Mouse (Mus musculus) cerebellum, postnatal 14 days (tissue): ENCODE measurements around the gene Kcnj12.
A peak's percentile ranks its signal among the peaks of the same experiment; 100 is the strongest.

Experiments used
- DNase-seq, 2 experiments: peaks; one replicate each; pipeline ENCODE4 v3.0.0; 2021; ENCODE audit warnings: mixed read lengths in 2 of 2

Kcnj12 gene

DNA sequence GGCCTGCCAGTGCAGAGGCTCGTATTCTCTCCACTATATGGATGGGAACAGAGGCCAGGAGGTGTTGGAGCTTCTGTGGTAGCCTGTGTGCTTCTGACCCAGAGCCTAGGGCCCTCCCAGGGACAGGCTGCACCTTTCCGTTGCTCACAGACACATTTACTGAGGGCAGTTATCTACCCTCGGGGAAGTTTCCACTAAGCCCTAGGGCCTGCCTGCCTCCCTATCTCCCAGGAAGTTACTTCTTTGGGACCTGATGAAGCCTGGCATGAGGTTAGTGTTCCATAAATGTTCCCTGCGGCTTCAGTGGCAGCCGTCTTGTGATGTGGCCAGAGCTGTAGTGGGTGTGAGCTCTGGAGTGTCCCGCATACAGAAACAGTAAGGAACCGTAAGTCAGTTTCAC lies 3.2 kb downstream of the Kcnj12 start:
- no peak for DNase-seq

DNA sequence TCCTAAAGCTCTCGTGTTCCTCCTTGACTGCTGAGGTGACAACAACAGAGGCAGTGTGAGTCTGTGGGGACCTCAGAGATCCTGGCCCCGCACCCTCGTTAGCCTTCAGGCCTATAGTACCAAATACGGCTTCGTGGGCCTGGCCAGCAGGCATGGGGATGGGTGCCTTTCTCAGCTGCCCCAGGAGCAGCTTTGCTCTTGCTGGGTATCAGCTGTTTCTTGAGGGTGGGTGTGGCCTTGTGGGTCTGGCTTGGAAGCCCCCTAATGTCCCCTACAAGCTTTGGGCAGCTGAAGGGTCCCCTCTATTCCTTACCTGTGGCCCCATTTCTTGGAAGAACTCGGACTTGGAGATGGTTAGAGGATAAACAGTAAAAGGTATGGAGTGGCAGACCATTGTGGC lies 4.0 kb downstream of the Kcnj12 start:
- peak in 1 of 2 experiments; percentile 30 for DNase-seq

DNA sequence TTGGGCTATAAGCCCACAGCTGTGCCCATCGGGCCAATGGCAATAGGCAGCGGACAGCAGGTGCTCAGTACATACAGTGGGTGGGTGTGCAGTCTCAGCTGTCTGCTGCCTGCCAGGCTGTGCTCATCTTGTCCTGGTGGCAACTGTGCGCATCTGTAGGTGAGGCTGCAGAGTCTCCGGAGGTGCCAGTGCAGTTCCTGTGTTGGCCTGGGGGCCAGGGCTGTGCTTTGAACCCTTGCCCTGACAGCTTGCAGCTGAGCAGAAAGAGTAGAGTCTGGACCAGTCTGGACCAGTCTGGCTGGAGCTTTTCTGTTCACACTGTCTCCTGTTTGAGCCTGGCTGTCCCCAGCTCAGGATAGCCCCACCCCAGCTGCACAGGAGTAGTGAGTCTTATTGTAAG lies 4.8 kb downstream of the Kcnj12 start:
- peak in 1 of 2 experiments; percentile 37 for DNase-seq

DNA sequence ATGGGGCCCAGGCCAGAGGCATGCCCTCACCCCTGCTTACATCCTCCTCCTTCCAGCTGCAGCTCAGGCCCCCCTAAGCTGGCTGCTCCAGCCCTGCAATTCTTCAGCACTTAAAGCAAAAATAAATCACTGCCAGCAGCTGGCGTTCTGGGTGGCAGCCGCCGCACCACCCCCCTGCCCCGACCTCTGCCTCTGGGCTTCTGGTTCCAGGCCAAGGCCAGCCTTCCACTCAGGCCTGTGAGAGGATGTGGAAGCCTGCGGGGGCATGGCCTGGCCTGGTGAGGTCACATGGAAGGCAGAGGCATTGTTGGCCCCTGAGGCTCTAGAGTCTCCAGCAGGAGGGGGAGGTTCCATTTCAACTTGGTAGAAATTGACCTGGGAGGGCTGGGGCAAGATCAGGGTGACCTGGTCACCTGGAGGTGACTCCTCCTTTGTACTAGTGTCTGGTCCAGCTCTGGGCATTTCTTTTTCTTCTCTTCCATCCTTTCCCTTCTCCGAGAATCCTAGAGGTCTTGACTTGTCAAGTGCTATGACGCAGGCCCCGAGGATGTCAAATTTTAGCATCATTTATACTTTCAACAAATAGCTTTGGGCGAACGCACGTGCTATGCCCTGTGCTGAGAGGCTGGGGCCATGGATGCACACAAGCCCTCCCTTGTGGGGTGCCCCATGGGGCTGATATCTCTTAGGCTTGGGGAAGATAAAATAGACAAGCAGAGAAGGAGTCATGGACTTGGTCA lies 6.0 kb downstream of the Kcnj12 start:
- peak; percentile 50 to 58 for DNase-seq

DNA sequence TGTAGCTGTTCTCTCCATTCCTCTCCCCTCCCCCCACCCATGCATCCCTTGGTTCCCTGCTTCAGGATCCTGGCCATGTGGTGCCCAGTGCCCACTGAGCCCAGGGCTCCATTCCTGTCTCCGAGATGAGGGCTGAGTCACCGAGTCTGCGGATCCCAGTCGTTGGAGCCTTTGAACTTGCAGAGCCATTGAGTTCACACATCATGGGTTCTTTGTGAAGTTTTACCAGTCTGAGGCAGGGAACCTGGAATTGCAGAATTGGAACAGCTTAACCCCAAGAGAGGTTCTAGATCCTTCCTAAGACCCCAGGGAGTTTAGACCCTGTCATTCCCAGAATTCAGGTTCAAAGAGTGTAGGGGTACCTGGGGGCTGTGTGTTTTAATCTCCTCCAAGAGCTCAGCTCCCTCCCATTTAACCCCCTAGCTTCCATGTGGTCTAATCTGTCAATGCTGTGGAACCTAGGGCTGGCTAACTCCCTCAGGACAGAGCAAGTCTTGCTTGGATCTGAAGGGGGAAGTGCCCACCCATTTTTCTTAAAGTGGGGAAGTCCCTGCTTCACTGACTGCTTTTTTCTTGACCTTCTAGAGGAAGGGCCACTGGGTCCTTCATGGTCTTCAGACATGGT lies 6.9 kb downstream of the Kcnj12 start:
- peak in 1 of 2 experiments; percentile 61 for DNase-seq

DNA sequence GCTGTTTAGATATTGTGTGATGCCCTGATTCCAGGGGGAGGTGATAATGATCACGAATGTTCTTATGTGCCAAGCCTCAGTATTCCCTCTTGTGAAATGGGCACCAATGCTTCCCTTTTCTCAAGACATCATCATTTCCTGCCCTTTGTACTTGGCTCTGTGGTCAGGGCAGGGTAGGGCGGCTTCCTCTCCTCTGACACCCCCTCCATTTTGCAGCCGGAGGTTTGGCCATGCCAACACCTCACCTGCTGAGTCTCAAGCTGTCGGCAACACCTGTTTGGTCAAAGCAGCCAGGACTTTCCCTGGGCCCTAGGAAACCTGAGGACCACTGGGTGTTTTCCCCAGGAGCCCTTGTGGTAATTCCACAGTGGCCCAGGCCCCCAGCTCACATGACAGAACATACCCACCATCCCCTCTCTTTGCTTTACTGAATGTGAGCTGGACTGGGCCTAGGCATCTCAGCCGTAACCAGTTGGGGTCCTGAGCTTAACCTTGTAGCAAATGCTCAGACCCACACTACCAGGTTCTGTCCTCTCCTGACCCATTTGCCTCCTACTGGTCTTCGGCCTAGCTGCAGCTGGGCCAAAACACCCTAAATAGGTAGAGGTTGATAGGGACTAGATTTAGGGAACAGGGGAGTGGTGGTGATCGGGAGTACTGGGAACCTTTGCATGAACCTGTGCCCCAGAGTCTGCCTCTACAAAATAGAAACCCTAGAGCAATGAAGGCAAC lies 7.7 kb downstream of the Kcnj12 start:
- peak; percentile 94 to 97 for DNase-seq

DNA sequence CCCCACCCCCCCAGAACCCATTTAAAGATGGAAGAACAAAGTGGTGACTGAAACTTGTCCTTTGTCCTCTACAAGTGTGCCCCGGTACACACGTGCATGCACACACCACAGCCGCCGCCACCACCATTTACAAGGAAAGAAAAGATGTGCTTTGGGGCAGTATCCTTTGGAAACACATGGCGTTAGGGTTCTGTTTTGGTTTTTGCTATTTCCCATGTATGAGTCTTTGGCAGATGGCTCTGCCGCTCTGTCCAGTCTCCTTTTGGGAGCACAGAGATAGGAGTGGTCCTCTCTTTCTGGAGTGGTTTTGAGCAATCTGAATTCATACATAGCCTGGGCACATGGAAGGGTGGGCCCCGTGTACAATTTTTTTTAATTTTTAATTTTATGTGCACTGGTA lies 8.8 kb downstream of the Kcnj12 start:
- DNase-seq, result peak in 1 of 2 experiments; percentile 39

DNA sequence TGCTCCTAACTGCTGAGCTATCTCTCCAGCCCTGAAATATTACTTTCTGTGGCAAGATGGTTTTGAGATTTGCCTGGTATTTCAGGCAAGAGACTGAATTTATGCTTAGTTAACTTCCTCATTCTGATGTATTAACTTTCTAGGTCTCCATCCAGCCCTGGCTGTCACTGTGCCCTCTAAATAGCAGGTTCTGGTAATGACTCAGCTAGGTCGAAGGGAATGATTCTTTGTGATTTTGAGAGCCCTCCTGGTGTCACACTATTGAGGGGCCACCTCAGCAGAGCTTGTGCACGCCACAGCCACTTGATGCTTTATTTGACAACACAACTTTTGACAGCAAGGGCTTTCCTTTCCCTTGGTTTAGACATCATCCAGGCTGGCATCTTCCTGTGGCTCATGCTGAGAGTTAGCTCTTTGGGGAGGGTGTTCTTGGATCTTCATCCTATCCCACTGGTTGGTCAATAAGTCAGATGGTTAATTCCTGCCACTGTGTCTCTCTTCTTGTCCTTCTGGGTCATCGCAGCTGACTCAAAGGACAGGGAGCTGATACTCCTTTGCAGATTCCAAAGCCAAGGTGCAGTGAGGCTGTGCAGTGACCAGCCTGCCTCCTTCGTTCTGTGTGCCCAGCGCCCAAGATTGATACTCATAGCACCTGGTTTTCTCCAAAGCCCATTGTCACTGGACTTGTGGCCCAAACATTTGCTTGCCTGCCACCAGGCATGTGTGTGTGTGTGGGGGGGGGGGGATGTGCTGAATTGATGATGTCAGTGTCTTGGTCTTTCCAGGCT lies 9.5 kb downstream of the Kcnj12 start:
- peak in 1 of 2 experiments; percentile 51 for DNase-seq

DNA sequence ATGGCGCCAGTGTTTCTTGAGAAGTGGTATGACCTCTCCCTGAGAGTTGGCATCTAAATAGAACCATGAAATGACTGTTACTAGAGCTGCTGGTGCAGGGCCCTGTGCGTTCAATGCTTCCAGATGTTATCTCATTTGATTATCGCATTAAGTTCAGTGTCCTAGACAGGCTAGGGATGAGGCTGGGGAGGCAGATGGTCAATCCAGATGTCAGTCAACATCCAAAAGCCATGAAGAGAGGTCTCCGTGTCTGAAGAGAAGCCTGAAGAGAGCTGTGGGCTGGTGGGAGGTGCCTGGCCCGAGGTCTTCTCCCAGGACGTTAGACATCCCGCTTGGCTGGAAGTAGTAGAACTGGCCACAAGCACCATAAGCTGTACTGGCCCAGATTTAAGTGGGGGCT lies 10.1 kb downstream of the Kcnj12 start:
- no peak for DNase-seq

DNA sequence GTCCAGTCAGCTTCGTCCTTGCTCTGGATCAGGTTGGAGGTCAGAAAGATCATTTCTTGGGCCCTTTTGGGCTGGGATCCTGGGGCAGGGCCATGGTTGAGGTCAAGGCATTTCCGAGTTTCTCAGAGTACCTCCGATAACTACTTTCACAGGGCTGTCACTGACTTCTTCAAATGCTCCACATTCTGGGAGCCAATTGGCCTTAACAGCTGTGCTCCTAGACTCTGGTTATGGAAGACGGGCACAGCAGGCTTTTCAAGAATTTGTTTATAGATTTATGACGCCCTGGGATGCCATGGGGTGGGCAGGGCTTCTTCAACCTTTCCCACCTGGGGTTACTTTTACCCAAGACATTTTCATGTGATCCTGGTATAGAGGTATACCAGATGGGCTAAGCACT lies 10.8 kb downstream of the Kcnj12 start:
- DNase-seq, result no peak

DNA sequence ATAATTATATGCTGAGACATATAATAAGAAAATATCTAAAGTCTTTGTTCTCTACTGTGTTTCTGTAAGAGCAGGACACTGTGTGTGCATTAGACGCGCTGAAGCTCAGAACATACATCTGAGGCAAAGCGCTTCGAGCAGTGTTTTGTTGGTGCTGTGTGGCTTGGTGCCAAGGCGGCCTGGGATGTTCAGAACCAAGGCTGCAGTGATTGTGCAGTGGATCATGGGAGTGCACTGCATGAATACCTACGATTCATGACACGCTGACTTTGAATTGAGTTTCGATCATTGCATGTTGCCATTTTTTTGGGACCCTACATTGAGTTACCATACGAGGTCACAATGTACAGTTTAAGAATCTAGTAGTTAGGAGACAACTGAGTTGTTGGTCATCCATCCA lies 14.3 kb downstream of the Kcnj12 start:
- DNase-seq, result no peak

DNA sequence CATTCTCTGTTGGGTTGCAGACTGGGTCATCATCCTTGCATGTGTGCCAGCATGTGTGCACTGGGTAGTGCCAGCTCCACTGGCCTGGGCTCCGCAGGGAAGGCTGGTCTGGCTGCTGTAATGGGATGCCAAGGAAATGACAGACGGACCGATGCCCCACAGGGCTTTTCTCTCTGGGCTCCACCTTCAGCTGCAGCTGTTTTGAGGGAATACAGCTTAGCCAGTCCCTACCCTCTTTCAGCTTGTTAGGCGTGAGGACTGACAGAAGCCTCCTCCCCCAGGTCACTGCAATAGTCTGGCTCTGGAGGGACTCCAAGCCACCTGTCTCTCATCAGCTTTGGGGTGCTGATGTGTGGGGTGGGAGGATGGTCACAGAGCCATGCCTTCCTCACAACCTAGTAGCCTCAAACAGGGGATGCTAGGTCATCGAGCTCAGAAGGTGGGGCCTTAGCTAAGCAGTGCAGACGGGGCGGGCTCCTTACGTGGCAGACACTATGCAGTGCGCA lies 16.0 kb downstream of the Kcnj12 start:
- peak; percentile 56 to 69 for DNase-seq

DNA sequence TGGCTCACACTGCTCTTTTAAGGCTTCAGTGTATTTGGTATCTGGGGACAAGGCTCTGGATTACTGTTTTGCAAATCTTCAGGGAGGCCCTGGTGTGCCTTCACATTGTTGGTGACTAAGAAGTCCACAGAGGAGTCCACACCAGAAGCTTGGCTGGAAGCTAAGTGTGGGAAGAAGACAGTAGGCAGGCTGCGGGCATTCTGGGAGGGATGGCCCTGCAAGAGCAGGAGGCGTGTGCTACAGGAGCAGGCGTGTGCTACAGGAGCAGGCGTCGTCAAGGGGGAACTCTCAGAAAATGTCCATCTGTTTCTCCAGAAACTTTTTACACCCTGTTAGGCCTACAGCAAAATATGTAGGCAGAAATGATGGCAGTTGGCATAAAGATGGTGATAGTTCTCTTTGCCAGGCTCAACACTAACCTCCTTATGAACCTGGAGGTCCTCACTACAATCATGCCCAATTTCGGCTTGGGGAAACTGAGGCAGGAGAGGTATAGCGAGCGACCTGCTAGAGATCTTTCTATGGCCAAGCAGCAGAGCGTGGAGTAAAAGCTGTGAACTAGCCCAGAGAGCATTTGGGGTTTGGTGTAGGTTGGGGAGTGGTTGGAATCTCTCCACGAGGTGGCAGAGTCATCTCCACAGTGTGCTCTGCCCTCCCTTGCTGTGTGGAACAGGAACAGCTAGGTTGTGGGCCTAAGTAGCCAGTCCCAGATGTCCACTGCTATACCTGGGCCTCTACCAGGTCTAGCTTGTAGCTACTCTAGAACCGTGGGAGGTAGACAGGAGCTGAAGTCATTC lies 18.7 kb downstream of the Kcnj12 start:
- no peak for DNase-seq

DNA sequence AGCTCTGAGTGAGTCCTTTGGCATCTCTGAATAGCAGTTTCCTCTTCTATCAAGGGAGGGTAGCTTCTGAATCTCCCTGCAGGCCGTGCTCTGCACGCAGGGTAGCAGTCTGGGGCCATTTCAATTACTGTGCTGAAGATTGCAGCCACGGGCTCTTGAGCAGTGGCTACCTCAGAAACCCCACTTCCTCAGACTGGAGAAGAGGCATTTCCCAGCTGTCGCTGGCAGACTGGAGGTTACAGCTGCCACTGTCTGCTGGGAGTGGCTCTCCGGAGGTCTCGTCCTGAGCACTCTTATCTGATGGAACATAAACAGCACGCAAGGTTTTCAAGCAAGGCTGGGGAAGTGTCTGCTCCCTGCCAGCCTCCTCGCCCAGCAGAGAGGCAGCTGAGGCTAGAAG lies 20.2 kb downstream of the Kcnj12 start:
- no peak for DNase-seq

DNA sequence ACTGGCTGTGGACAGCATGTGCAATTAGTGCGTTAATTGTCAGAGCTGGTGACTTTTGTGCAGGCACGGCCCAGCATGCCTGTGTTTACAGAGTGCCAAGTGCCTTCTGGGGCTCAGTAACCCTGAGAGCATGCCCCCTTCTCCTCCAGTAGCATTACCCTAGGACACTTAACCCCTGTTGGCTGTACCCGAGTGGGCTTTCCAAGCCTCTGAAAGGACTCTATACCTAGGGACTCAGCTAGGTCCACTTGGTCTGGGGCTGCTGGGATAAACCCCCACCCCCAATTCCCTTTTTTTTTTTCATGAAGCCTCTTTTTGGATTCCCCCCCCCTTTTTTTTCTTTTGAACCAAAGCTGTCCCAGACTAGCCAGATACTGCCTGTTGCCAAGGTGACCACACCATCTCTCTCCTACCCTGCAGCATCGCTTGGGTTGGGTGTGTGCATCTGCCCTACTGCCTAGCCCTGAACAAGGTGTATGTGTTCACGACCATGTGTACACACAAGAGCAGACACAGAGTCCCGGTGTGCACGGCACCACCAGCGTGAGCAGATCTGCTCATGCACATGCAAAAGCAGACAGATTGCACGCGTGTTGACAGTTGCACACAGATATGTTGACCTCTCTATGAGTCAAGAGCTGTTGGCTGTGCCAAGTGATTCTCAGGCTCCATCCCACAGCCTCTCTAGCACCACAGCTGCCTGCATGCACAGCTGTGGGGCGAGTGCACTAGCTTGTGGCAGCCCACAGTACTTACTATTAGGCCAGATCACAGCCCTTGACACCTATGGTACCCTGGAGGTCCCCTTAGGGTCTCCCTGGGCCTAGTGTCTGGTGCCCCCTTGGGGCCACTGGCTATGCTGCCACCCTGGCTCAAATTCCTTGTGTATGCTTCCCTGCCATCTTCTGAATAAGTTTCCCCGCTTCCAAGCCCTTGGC lies 21.0 kb downstream of the Kcnj12 start:
- DNase-seq, result peak; percentile 43 to 61

DNA sequence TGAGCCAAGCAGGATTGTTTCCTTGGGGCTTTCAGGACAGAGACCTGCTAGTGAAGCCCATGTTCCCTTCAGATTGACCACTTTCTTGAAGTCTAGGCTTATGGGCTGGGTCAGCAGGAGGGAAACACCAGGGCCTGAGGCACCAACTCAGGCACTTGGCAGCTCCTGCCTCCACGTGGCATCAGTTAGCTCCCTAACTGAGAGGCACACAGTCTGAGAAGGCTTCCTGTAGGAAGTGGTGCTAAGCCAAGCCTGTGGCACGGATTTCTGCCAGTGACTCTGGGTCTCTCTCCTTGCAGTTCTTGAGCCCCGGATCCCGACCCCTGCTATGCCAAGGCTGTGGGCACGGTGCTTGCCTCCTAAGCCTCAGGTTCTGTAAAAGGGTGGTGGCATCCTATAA lies 22.4 kb downstream of the Kcnj12 start:
- no peak for DNase-seq

DNA sequence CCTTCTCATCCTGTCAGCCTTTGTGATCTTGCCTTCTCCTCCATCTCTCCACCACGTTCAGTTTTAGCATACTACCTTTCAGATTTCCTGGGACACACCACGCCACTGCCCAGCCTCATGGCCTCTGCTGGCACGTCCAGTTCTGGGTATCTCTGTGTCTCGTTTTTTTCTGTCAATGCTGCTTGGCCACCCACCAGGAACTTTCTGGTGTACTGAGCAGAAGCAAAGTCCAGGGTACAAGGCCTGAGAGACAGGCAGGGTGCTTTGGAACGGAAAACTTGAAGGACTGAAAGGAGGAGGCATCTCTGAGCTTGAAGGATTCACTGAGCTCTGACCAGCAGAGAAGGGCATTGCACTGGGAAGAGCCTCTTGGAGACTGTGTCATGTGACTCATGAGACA lies 25.1 kb downstream of the Kcnj12 start:
- peak in 1 of 2 experiments; percentile 6 for DNase-seq

DNA sequence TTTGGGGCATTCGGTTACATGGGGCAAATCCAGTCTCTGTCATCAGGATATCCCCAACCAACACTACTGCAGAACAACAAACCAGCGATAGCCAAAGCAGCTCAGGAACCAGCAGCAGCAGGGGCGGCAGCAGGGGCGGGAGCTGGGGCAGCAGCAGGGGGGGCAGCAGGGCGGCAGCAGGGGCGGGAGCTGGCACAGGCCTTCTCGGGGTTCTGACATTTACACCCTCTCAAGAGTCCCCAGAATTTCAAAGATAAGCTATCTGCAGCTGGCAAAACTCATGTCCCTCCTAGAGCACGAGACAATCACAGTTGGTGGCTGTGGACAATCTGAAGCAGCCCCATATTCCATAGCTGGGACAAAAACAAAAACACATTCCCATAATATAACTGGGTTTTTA lies 28.8 kb downstream of the Kcnj12 start:
- no peak for DNase-seq

DNA sequence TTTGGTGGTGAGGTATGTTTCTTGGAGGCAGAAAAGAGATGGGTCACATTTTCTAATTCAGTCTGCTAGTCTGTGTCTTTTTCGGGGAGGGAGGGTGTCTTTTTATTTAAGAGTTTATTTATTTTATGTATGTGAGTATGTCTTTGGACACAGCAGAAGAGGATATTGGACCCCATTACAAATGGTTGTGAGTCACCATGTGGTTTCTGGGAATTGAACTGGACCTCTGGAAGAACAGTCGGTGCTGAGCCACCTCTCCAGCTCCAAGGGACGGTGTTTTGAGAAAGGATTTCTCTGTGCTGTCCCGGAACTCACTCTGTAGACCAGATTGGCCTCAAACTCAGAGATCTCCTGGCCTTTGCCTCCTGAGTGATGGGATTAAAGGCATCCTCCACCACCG lies 34.5 kb downstream of the Kcnj12 start:
- DNase-seq, result no peak

DNA sequence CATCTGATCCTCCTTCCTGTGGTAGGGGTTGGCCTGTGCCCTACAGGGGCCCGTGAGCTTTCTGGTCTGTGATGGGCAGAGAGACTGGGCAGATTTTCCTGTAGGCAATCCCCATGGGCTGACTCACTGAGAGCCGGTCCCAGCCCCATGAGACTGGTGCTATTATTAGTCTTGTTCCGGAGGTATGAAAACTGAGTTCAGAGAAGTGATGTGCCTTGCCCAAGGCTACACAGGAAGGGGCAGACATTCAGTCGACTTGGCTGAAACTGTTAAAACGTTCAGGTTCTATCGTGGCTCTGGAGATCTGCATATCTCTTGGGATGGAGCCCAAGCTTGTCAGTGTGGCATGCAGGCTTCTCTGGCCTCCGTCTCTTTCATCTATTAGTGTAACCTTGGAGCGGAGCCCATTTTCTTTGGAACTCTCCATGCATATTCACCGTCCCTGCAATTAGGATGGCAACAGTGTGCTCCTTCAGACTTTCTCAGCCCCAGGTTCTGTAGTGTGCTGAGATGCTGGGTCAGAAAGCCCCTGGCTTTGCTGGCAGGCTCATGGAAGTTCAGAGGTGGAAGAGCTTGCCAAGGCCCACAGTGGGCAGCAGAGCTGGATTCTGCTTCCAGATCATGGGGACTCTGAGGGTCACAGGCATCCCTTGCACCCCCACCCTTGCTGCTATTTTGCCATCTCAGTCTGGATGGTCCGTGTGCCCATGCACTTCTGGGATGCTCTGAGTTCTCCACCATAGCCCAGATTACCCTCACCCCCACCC lies 37.5 kb downstream of the Kcnj12 start:
- DNase-seq, result peak; percentile 57 to 68
